Mouse (Mus musculus) CD4-positive naive resting alpha-beta T cell, adult 76 days (primary cell): Measurements from ENCODE around the gene Mknk2. TPM values are rescaled to one million over a fixed set of nuclear protein-coding genes. Genes with fewer than 3 reads are reported as not detected.

Experiments used
- total RNA-seq: library from RNA; stranded (reverse); gene quantifications from one replicate; pipeline ENCODE4 v1.2.4, GENCODE M21; 2023

Mknk2 gene
- 302 TPM for total RNA-seq

DNA sequence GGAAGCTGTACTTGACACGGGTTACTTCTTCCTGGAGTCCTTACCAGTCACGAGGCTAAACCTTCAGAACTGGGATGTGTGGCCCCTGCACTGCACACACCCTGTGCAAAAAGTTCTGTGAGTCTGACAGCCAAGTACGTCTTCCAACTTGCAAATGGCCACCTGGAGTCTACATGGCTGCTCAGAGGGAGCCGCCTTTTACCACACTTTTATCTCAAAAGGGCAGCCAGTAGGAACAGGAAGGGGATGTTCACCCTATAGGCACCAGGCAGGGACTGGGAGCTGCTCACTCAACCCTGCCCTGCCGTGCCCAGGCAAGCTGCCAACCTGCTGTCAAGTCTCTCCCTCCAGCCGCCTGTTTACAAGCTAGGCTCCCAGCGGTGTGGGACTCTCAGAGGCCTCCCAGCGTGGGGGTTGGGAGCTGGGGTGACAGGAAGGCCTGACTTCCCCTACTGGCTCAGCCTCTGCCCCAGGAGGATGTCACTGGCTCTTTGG is at the start of gene Mknk2:
Gene Mknk2, minus strand, starts transcription at position 171 of the 495 bp plus-strand sequence.

DNA sequence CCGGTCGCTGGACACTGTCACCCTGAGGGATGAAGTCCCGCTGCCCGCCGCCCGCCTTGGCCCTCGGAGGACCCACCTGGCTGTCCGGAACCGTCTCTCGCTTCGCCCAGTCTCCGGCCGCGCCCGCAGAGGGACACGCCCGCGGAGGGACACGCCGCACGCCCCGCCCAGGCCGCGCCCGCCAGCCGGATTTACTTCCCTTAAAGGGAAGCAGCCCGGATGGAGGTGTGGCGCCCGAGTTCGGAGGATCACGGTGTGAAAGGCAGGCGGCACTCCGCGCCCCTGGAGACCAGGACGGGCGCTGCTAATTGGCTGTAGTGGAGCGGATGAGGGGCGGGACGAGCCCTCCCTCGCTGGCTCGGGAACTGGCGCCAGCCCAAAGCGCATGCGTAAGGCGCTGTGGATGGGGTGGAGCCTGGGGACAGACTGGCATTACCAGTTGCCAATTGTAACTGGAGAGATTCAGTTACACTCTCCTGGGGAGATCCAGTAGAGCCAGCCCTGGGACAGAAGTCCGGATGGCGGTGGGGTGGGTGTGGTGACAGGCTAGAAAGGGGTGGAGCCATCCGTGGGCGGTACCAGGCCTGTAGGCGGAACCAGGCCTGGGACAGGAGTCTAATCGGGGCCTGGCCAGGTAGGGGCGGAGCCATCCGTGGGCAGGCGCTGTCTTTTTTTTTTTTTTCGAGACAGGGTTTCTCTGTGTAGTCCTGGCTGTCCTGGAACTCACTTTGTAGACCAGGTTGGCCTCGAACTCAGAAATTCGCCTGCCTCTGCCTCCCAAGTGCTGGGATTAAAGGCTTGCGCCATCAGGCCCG is 24.0 kb upstream of the Mknk2 start, which contains the start of the genes Mob3a and Izumo4:
Gene Mob3a, minus strand, starts transcription at position 257 of the 815 bp plus-strand sequence.
Gene Izumo4, plus strand, starts transcription at position 464 of the 815 bp plus-strand sequence.

DNA sequence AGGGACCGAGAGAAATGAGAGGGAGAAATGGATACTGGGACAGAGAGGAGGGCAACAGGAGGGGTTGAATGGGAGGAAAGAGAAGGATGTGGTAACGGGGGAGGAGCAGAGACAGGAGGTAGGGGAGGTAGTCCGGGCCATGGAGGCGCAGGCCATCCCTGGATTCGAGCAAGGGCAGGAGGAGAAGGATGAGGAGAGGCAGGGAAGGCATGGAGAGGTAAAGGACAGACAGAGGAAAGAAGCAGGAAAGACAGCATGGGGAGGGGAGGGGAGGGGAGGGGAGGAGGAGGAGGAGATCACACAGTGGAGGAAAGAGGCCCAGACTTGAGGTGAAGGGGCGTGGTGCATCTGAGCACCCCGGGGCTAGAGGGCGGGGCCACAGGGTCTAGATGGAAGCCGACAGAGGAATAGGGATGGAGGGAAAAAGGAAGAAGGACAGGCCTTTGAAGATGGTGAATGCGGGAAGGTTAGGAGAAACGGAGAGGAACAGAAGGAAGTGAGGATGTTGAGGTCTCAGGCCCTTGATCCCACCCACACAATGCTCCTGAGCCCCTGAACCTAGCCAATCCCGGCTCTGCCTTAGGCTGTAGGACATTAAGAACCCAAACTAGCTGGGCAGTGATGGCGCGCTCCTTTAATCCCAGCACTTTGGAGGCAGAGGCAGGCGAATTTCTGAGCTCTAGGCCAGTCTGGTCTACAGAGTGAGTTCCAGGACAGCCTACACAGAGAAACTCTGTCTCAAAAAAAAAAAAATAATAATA is 20.9 kb downstream of the Mknk2 start, which contains the start of gene Btbd2:
Gene Btbd2, minus strand, starts transcription at position 209 of the 761 bp plus-strand sequence.

DNA sequence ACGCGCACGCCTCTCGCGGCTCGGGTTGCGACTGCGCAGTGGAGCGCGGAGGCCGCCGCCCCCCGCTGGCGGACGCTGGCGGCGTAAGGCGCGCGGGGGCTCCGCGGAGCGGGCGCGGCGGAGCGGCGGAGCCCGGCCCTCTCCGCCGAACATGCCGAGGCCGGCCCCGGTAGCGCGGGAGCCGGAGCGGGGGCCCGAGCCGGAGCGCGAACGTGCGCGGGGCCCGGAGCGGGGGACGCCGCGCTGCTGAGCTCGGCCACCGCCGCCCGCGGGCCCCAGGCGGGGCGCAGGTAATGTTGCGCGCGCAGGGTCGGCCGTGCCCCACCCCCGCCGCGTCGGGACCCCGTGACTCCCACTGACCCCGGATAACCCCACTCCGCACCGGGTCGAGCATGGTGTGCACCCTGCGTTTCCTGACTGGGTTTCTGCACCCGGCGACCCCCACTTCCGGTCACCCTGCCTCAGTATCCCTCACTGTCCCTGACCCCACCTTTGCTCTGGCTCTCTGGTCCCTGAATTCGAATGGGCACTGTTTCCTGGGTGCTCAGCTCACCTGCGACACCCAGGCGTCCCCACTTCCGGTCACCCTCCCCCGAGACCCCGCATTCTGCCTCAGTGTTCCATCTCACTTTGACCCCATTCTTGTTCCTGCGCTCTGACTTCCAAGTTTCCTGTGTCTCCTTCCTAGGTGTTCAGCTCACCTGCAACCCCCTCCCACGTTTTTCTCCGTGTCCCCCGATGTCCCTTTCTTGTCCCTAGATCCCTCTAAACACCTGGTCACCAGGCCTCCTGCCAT is 55.1 kb downstream of the Mknk2 start, which contains the start of gene Csnk1g2:
Gene Csnk1g2, plus strand, starts transcription at position 178 of the 796 bp plus-strand sequence.

Other genes starting within 250 kb of the Mknk2 start
- 82.4 TPM for gene Tcf3, start 244.5 kb downstream of the Mknk2 start, total RNA-seq
- not detected for gene Onecut3, start 183.3 kb downstream of the Mknk2 start, total RNA-seq
- not detected for gene Atp8b3, start 139.0 kb downstream of the Mknk2 start, total RNA-seq
- gene Rexo1, start 116.6 kb downstream of the Mknk2 start, total RNA-seq: 141 TPM
- gene Klf16, start 100.8 kb downstream of the Mknk2 start, total RNA-seq: 28.5 TPM
- 37.5 TPM for gene Abhd17a, start 87.8 kb downstream of the Mknk2 start, total RNA-seq
- 44.2 TPM for gene Scamp4, start 75.2 kb downstream of the Mknk2 start, total RNA-seq
- gene Adat3, start 75.2 kb downstream of the Mknk2 start, total RNA-seq: 3.3 TPM
- gene Gm49322, start 72.1 kb downstream of the Mknk2 start, total RNA-seq: 7.4 TPM
- 224 TPM for gene Csnk1g2, start 55.3 kb downstream of the Mknk2 start, total RNA-seq
- gene Btbd2, start 21.0 kb downstream of the Mknk2 start, total RNA-seq: 24.7 TPM
- gene Mob3a, start 23.9 kb upstream of the Mknk2 start, total RNA-seq: 110 TPM
- gene Izumo4, start 24.1 kb upstream of the Mknk2 start, total RNA-seq: 51.3 TPM
- 107 TPM for gene Ap3d1, start 64.2 kb upstream of the Mknk2 start, total RNA-seq
- 86.9 TPM for gene Dot1l, start 77.1 kb upstream of the Mknk2 start, total RNA-seq
- gene Sf3a2, start 120.1 kb upstream of the Mknk2 start, total RNA-seq: 74.8 TPM
- gene Plekhj1, start 120.5 kb upstream of the Mknk2 start, total RNA-seq: 90.5 TPM
- gene Amh, start 127.1 kb upstream of the Mknk2 start, total RNA-seq: 0.79 TPM
- not detected for gene Jsrp1, start 135.4 kb upstream of the Mknk2 start, total RNA-seq
- gene Oaz1, start 148.5 kb upstream of the Mknk2 start, total RNA-seq: 576 TPM
- gene Lingo3, start 165.9 kb upstream of the Mknk2 start, total RNA-seq: not detected
- 43.9 TPM for gene Lsm7, start 177.1 kb upstream of the Mknk2 start, total RNA-seq
- 13.7 TPM for gene Sppl2b, start 177.2 kb upstream of the Mknk2 start, total RNA-seq
- gene Tmprss9, start 193.7 kb upstream of the Mknk2 start, total RNA-seq: not detected
- 55.9 TPM for gene Timm13, start 222.9 kb upstream of the Mknk2 start, total RNA-seq
- 8.5 TPM for gene Lmnb2, start 240.1 kb upstream of the Mknk2 start, total RNA-seq